Mouse (Mus musculus) G1E (cell line): ENCODE measurements around the gene Ubox5. TPM values are rescaled to one million over a fixed set of nuclear protein-coding genes. Genes with fewer than 3 reads are reported as not detected.
"Not testable (repeated sequence)": the region's sequence is repeated elsewhere in the genome, so short reads cannot be mapped to it uniquely, and the experiment has no call there.

ENCODE experiments used
- ATAC-seq: 2 replicates; pipeline ENCODE4 v1.8.0; 2016; ENCODE audit warnings: mild to moderate bottlenecking; ENCODE audit not compliant: insufficient number of reproducible peaks, poor library complexity, low FRiP score, severe bottlenecking; ENCODE audit errors: extremely low read depth
- DNase-seq: peaks from one replicate; pipeline ENCODE4 v3.0.0; 2012; ENCODE audit warnings: low spot score
- H3K27me3 ChIP-seq: 2 replicates; pipeline ENCODE4 v1.6.1; 2012; ENCODE audit warnings: mild to moderate bottlenecking, low read length, inconsistent platforms; ENCODE audit not compliant: insufficient read depth
- H3K36me3 ChIP-seq: replicated peaks from 2 replicates; pipeline ENCODE3; 2012; ENCODE audit warnings: mild to moderate bottlenecking, inconsistent platforms
- H3K4me1 ChIP-seq: 2 replicates; pipeline ENCODE4 v1.6.1; 2012; ENCODE audit warnings: low read depth, low read length, inconsistent platforms, mixed read lengths; ENCODE audit not compliant: insufficient read depth
- H3K4me3 ChIP-seq: 2 replicates; pipeline ENCODE4 v1.5.1; 2012; ENCODE audit warnings: low read depth, mild to moderate bottlenecking, inconsistent platforms, low read length, moderate library complexity, mixed read lengths
- H3K9me3 ChIP-seq: replicated peaks from 2 replicates; pipeline ENCODE4 v1.6.1; 2012; ENCODE audit warnings: inconsistent platforms
- CTCF ChIP-seq: IDR thresholded peaks from 2 replicates; pipeline ENCODE4 v1.5.1; 2012; ENCODE audit warnings: low read depth, low read length, inconsistent platforms, mixed read lengths
- GATA1 ChIP-seq: IDR thresholded peaks from 2 replicates; pipeline ENCODE4 v1.6.1; 2012; ENCODE audit warnings: borderline replicate concordance, low read length, inconsistent platforms, mixed read lengths
- GATA2 ChIP-seq: IDR thresholded peaks from 2 replicates; pipeline ENCODE4 v1.6.1; 2012; ENCODE audit warnings: low read depth, low read length, inconsistent platforms, borderline replicate concordance
- POLR2AphosphoS5 ChIP-seq: IDR thresholded peaks from 2 replicates; pipeline ENCODE4 v1.6.1; 2012; ENCODE audit warnings: low read depth, low read length, inconsistent platforms; ENCODE audit not compliant: insufficient replicate concordance
- TAL1 ChIP-seq: conservative IDR thresholded peaks from 2 replicates; pipeline ENCODE4 v1.6.1; 2012; ENCODE audit warnings: low read depth, low read length, inconsistent platforms, mixed read lengths
- polyA plus RNA-seq: library from polyadenylated mRNA; stranded (reverse); fragments of >175 nt; gene quantifications from 2 replicates; pipeline ENCODE4 v1.2.3, GENCODE M21; 2012
- total RNA-seq, 2 experiments: library from RNA; stranded (forward) in 1 of 2; stranded (reverse) in 1 of 2; fragments of 200-1000 nt in 1 of 2; fragments of >200 nt in 1 of 2; fragmentation: Nextera tagmentation in 1 of 2; gene quantifications; 2 replicates each; pipeline ENCODE4 v1.2.3; 2014 to 2017

The Ubox5 gene
- total and polyA plus RNA-seq, 3 experiments: 2.7 to 11.2 (median 9.7) TPM

- H3K4me3 ChIP-seq: no peak overlapping the region
- H3K27me3 ChIP-seq: no peaks in the 10 kb centered on the region
- no peaks in the 10 kb centered on the region for H3K9me3 ChIP-seq
- DNase-seq (no peak), ATAC-seq (no peak)
- peaks cover 98% of the 10 kb centered on the region for H3K36me3 ChIP-seq
- no peak for TF ChIP-seq POLR2AphosphoS5
- TF ChIP-seq GATA2: no peak
- no peak for TF ChIP-seq TAL1
- no peak for TF ChIP-seq GATA1
- no peak for TF ChIP-seq CTCF
- H3K4me1 ChIP-seq: peaks cover 35% of the 10 kb centered on the region
Measured at GRCm38 (mm10) chr2:130658530-130658929, 28.7 kb upstream of the Ubox5 start.

- Histone ChIP-seq H3K4me1 (peaks cover 25% of the 10 kb centered on the region), H3K9me3 (no peaks in the 10 kb centered on the region), H3K27me3 (no peaks in the 10 kb centered on the region), H3K4me3 (no peak overlapping the region), H3K36me3 (peaks cover 98% of the 10 kb centered on the region)
- TF ChIP-seq GATA1 (no peak), GATA2 (no peak), CTCF (no peak), POLR2AphosphoS5 (no peak), TAL1 (no peak)
- ATAC-seq (no peak), DNase-seq (no peak)
Measured at GRCm38 (mm10) chr2:130657541-130657940, 27.7 kb upstream of the Ubox5 start.

DNA sequence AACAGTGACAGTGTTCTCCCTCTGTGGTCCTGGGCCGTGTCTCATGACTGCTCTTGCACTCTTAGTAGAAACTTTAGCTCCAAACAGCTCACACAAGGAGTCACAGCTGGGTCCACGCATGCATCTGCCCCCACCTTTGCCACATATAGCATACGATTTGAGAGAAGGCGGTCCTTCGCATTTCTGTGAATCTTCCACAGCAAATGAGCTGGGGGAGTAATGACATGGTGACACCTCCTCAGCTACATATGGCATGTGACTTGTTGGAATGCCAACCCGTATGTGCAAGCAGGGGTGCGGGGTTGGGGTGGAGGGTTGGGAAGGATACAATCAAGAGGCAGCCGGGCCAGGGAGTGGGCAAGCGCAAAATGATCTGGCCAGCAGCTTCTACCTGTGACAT, 26.7 kb upstream of the Ubox5 start:
- peaks cover 95% of the 10 kb centered on the region for H3K36me3 ChIP-seq
- peaks cover 15% of the 10 kb centered on the region; the same call in 1 of the 2 replicates for H3K4me1 ChIP-seq
- no peaks in the 10 kb centered on the region for H3K27me3 ChIP-seq
- no peaks in the 10 kb centered on the region for H3K9me3 ChIP-seq
- DNase-seq (no peak), ATAC-seq (no peak)
- TF ChIP-seq GATA1 (no peak), CTCF (no peak), POLR2AphosphoS5 (no peak), GATA2 (no peak), TAL1 (no peak)
- H3K4me3 ChIP-seq: no peak overlapping the region

GRCm38 (mm10) chr2:130655660-130656339, 26.0 kb upstream of the Ubox5 start:
- H3K36me3 ChIP-seq: peaks cover 94% of the 10 kb centered on the region
- no peak for DNase-seq
- no peaks in the 10 kb centered on the region for H3K27me3 ChIP-seq
- H3K4me3 ChIP-seq: no peak overlapping the region
- H3K4me1 ChIP-seq: peaks cover 15% of the 10 kb centered on the region; the same call in 1 of the 2 replicates
- no peak for ATAC-seq
- TF ChIP-seq GATA1: no peak
- no peak for TF ChIP-seq POLR2AphosphoS5
- TF ChIP-seq CTCF: no peak
- TF ChIP-seq TAL1: no peak
- TF ChIP-seq GATA2: no peak
- H3K9me3 ChIP-seq: no peaks in the 10 kb centered on the region

DNA sequence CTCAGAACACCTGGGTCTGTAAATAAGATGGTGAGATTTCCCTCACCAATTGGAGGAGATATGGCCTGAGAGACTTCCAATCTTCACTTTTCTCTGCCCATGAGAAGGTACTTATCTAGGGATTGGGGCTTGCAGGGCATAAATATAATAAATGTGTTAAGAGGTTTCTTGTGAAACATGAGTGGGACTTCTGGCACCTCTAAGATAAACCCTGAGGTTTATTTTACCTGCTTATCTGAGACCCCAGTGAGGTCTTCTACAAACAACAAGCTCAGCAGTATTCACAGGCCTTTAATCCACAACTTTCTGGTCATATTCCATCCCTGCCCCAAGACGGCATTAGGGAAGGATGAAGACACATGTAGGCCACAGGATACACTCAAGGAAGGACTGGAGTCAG, 23.9 kb upstream of the Ubox5 start:
- ATAC-seq: no peak
- peaks cover 91% of the 10 kb centered on the region for H3K36me3 ChIP-seq

DNA sequence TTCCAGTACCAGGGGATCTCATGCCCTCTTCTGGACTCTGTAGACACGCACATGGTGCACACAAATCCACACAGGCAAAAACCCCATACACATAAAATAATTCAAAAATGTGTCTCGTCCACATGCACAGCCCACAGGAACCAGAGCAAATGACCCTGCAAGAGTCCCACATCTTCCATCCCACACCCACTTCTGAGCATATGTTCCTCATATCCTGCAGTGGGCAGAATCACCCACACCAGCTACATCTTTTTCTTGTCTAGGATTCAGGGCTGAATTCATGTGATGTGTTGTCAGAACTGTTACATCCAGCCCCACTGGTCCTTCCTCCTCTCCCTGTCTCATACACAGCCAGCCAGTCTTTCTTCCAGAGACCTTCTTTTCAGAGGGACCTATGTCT, 23.5 kb upstream of the Ubox5 start:
- H3K9me3 ChIP-seq: no peaks in the 10 kb centered on the region
- ATAC-seq (no peak), DNase-seq (no peak)
- H3K4me3 ChIP-seq: no peak overlapping the region
- no peaks in the 10 kb centered on the region for H3K27me3 ChIP-seq
- no peak for TF ChIP-seq GATA1
- TF ChIP-seq POLR2AphosphoS5: no peak
- no peak for TF ChIP-seq GATA2
- no peak for TF ChIP-seq TAL1
- TF ChIP-seq CTCF: no peak
- peaks cover 15% of the 10 kb centered on the region; the same call in 1 of the 2 replicates for H3K4me1 ChIP-seq
- H3K36me3 ChIP-seq: peaks cover 89% of the 10 kb centered on the region

More for the DNA sequence above, 23.9 kb upstream of the Ubox5 start:
- Histone ChIP-seq H3K4me1 (peaks cover 15% of the 10 kb centered on the region; the same call in 1 of the 2 replicates), H3K9me3 (no peaks in the 10 kb centered on the region), H3K27me3 (no peaks in the 10 kb centered on the region), H3K4me3 (no peak overlapping the region)
- no peak for DNase-seq
- TF ChIP-seq CTCF (no peak), POLR2AphosphoS5 (no peak), GATA2 (no peak), GATA1 (no peak), TAL1 (no peak)

- H3K36me3 ChIP-seq: peaks cover 55% of the 10 kb centered on the region
- H3K27me3 ChIP-seq, ATAC-seq, H3K4me3 ChIP-seq, H3K9me3 ChIP-seq, H3K4me1 ChIP-seq, DNase-seq: not testable (repeated sequence)
Measured at GRCm38 (mm10) chr2:130649028-130649427, 19.2 kb upstream of the Ubox5 start.
